Mouse (Mus musculus) forebrain, embryonic 15.5 days (tissue): ENCODE data around the gene Myh3. TPM values are rescaled to one million over a fixed set of nuclear protein-coding genes. Genes with fewer than 3 reads are reported as not detected.

Source experiments
- ATAC-seq: fragments of 200-750 bp; cut with Nextera tagmentation; replicated peaks from 2 replicates; pipeline ENCODE4 v1.8.0; 2017; ENCODE audit warnings: mild to moderate bottlenecking, moderate TSS enrichment, moderate library complexity
- H3K27ac ChIP-seq: fragments of 300-500 bp; sonication (generic); replicated peaks from 2 replicates; pipeline ENCODE4 v1.5.1; 2015; ENCODE audit warnings: mild to moderate bottlenecking, inconsistent platforms
- H3K27me3 ChIP-seq: fragments of 300-500 bp; sonication (generic); 2 replicates; pipeline ENCODE4 v1.6.1; 2015; ENCODE audit warnings: inconsistent platforms
- H3K36me3 ChIP-seq: fragments of 300-500 bp; sonication (generic); 2 replicates; pipeline ENCODE4 v1.6.1; 2015; ENCODE audit warnings: mild to moderate bottlenecking, inconsistent platforms
- H3K4me1 ChIP-seq: fragments of 300-500 bp; sonication (generic); 2 replicates; pipeline ENCODE4 v1.6.1; 2015; ENCODE audit warnings: inconsistent platforms
- H3K4me2 ChIP-seq: fragments of 300-500 bp; sonication (generic); replicated peaks from 2 replicates; pipeline ENCODE4 v1.6.1; 2015; ENCODE audit warnings: mild to moderate bottlenecking, inconsistent platforms
- H3K4me3 ChIP-seq: fragments of 300-500 bp; sonication (generic); 2 replicates; pipeline ENCODE4 v1.5.1; 2015; ENCODE audit warnings: mild to moderate bottlenecking, inconsistent platforms
- H3K9ac ChIP-seq: fragments of 300-500 bp; sonication (generic); replicated peaks from 2 replicates; pipeline ENCODE4 v1.6.1; 2015; ENCODE audit warnings: mild to moderate bottlenecking, inconsistent platforms
- H3K9me3 ChIP-seq: fragments of 300-500 bp; sonication (generic); 2 replicates; pipeline ENCODE4 v1.6.1; 2016; ENCODE audit warnings: inconsistent platforms
- WGBS: fragments of 180-500 bp; shearing (Covaris S2); methylation state at CpG from one replicate; pipeline ENCODE4 v1.1.7; 2015; ENCODE audit warnings: mixed read lengths; 5-methylcytosine and 5-hydroxymethylcytosine counted together
- polyA plus RNA-seq: library from polyadenylated mRNA; unstranded; fragments of >200 nt; fragmentation: Nextera tagmentation; extraction: Ambion mirVana; gene quantifications from 2 replicates; pipeline ENCODE4 v1.2.1, GENCODE M21; 2015

The Myh3 gene
- polyA plus RNA-seq, 1 experiment from 2014 or later: 0.48 TPM

DNA sequence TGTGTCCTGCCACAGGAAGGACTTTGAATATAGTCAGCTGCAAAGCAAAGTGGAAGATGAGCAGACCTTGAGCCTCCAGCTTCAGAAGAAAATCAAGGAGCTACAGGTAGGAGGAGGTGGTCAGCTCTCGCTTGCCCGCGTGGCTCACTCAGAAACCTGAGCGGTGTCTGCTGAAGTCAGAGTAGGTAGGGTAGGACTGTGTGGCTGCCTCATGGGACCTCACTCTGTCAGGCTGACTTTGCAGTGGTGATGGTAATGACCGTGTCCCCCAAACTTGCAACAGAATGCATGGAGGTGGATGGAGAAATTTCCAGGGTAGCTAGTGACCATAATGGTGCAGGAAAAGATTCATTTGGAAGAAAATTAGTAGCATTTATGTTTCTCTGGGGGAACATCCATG lies 15.6 kb downstream of the Myh3 start:
- ATAC-seq: no peak
- 95% methylated on average over 5 of the region's 5 CpGs for WGBS
- Histone ChIP-seq H3K9me3 (no peaks in the 10 kb centered on the region), H3K36me3 (no peaks in the 10 kb centered on the region), H3K4me3 (no peak overlapping the region), H3K9ac (no peak overlapping the region), H3K27me3 (no peaks in the 10 kb centered on the region), H3K4me1 (no peaks in the 10 kb centered on the region), H3K4me2 (no peak overlapping the region), H3K27ac (no peak overlapping the region)

DNA sequence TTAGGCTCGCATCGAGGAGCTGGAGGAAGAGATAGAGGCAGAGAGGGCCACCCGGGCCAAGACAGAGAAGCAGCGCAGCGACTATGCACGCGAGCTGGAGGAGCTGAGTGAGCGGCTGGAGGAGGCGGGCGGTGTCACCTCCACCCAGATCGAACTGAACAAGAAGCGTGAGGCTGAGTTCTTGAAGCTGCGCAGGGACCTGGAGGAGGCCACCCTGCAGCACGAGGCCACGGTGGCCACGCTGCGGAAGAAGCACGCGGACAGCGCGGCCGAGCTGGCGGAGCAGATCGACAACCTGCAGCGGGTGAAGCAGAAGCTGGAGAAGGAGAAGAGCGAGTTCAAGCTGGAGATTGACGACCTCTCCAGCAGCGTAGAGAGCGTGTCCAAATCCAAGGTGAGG lies 16.4 kb downstream of the Myh3 start:
- no peak overlapping the region for H3K9ac ChIP-seq
- no peak overlapping the region for H3K27ac ChIP-seq
- no peaks in the 10 kb centered on the region for H3K36me3 ChIP-seq
- no peak overlapping the region for H3K4me2 ChIP-seq
- no peaks in the 10 kb centered on the region for H3K27me3 ChIP-seq
- H3K4me1 ChIP-seq: no peaks in the 10 kb centered on the region
- H3K9me3 ChIP-seq: no peaks in the 10 kb centered on the region
- no peak overlapping the region for H3K4me3 ChIP-seq
- ATAC-seq: no peak
- WGBS: 86% methylated on average over 29 of the region's 29 CpGs

GRCm38 (mm10) chr11:67097709-67098108 lies 19.6 kb downstream of the Myh3 start:
- Histone ChIP-seq H3K4me3 (no peak overlapping the region), H3K4me1 (no peaks in the 10 kb centered on the region), H3K27me3 (no peaks in the 10 kb centered on the region), H3K9ac (no peak overlapping the region), H3K36me3 (no peaks in the 10 kb centered on the region), H3K27ac (no peak overlapping the region), H3K9me3 (no peaks in the 10 kb centered on the region), H3K4me2 (no peak overlapping the region)
- ATAC-seq: no peak
- WGBS: 95% methylated on average over 10 of the region's 10 CpGs

DNA sequence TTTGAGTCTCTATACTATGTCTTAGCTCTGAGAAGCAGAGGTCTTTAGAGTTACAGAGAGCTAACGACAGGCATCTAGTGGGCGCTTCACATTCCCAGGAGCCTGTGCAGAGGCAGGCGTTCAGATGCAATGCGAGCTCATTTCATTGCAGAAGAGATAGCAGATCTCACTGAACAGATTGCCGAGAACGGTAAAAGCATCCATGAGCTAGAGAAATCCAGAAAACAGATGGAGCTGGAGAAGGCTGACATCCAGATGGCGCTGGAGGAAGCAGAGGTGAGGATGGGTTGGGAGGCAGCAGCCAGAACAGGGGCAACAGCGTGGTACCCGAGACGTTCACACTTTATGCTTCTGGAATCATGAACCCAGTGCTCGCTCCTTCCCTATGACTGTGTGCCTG lies 20.3 kb downstream of the Myh3 start:
- H3K36me3 ChIP-seq: no peaks in the 10 kb centered on the region
- no peaks in the 10 kb centered on the region for H3K4me1 ChIP-seq
- no peak overlapping the region for H3K9ac ChIP-seq
- no peak for ATAC-seq
- no peak overlapping the region for H3K4me3 ChIP-seq
- no peak overlapping the region for H3K27ac ChIP-seq
- H3K4me2 ChIP-seq: no peak overlapping the region
- no peaks in the 10 kb centered on the region for H3K9me3 ChIP-seq
- H3K27me3 ChIP-seq: no peaks in the 10 kb centered on the region
- 72% methylated on average over 11 of the region's 11 CpGs for WGBS

DNA sequence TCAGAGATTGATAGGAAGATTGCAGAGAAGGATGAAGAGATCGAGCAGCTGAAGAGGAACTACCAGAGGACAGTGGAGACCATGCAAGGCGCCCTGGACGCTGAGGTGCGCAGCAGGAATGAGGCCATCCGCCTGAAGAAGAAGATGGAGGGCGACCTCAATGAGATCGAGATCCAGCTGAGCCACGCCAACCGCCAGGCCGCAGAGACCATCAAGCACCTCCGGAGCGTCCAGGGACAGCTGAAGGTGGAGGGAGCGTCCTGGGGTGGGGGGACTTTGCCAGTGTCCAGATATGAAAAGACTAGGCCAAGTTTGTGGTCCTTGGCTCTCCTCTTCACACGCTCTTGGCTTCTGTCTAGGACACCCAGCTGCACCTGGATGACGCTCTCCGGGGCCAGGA lies 21.1 kb downstream of the Myh3 start:
- H3K4me2 ChIP-seq: no peak overlapping the region
- no peaks in the 10 kb centered on the region for H3K36me3 ChIP-seq
- H3K27ac ChIP-seq: no peak overlapping the region
- 95% methylated on average over 16 of the region's 16 CpGs for WGBS
- H3K4me1 ChIP-seq: no peaks in the 10 kb centered on the region
- no peak overlapping the region for H3K4me3 ChIP-seq
- H3K27me3 ChIP-seq: no peaks in the 10 kb centered on the region
- H3K9ac ChIP-seq: no peak overlapping the region
- ATAC-seq: no peak
- no peaks in the 10 kb centered on the region for H3K9me3 ChIP-seq

DNA sequence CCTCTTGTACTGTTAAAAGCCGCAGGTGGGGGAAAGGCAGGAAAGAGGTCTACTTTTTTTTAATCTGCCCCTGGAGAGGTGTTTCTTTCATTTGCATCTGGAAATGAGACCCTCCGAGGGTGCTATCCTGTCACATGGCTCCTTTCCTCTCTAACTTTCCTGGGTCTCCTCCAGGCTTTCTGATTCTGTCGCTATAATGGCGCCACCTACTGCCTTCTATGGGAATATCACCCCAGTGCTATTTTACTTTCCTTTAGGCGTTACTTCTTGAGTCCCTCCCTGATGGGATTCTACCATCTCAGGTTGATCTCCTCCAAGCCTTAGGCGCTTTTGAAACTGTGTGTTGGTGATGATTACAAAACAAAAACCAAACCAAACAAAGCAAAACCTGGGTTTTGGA lies 22.1 kb downstream of the Myh3 start:
- Histone ChIP-seq H3K4me2 (no peak overlapping the region), H3K9me3 (no peaks in the 10 kb centered on the region), H3K9ac (no peak overlapping the region), H3K27me3 (no peaks in the 10 kb centered on the region), H3K4me1 (no peaks in the 10 kb centered on the region), H3K4me3 (no peak overlapping the region), H3K36me3 (no peaks in the 10 kb centered on the region), H3K27ac (no peak overlapping the region)
- WGBS: 40% methylated on average over 6 of the region's 6 CpGs
- no peak for ATAC-seq

DNA sequence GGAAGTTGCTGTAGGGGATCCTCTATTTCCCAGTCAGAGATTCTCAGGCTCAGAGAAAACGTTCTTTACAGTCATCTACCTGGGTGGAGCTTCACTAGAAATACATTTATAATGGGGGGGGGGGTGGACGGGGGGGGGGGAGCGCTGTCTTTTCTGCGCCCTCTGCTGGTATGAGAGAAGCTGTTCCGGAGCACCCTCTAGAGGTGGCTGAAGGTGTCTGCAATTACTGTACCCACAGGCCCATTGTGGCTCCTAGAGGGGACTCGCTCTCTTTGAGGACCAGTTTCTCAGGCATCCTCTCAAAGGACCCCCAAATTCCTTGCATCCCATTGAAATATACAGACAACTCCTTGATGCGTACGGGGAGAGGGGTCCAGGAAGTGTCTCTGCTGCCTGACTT lies 23.6 kb downstream of the Myh3 start:
- Histone ChIP-seq H3K27ac (no peak overlapping the region), H3K4me1 (no peaks in the 10 kb centered on the region), H3K4me2 (no peak overlapping the region), H3K9me3 (no peaks in the 10 kb centered on the region), H3K27me3 (no peaks in the 10 kb centered on the region), H3K36me3 (no peaks in the 10 kb centered on the region), H3K9ac (no peak overlapping the region), H3K4me3 (no peak overlapping the region)
- WGBS: 26% methylated on average over 8 of the region's 8 CpGs
- no peak for ATAC-seq

- H3K27me3 ChIP-seq: no peaks in the 10 kb centered on the region
- 85% methylated on average over 9 of the region's 9 CpGs for WGBS
- H3K9ac ChIP-seq: no peak overlapping the region
- H3K4me3 ChIP-seq: no peak overlapping the region
- H3K4me2 ChIP-seq: no peak overlapping the region
- no peaks in the 10 kb centered on the region for H3K4me1 ChIP-seq
- no peaks in the 10 kb centered on the region for H3K9me3 ChIP-seq
- H3K27ac ChIP-seq: no peak overlapping the region
- H3K36me3 ChIP-seq: no peaks in the 10 kb centered on the region
- ATAC-seq: no peak
Measured at GRCm38 (mm10) chr11:67103256-67103655, 25.2 kb downstream of the Myh3 start.

DNA sequence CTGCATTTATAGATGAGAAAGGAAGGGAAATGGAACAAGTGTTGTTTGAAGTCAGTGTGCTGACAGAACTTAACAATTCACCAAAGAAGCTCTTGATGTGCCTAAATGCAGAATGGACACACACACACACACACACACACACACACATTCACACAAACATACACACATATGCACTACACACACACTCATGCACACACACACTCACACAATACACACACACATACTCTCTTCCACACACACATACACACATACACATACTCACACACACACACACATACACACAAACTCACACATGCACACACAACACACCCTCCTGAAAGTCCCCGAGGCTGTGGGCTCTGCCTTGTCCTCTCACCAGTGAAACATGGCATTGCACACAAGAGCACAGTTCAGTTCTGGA lies 26.1 kb downstream of the Myh3 start:
- no peak overlapping the region for H3K4me2 ChIP-seq
- no peak for ATAC-seq
- H3K27me3 ChIP-seq: no peaks in the 10 kb centered on the region
- no peaks in the 10 kb centered on the region for H3K9me3 ChIP-seq
- H3K27ac ChIP-seq: no peak overlapping the region
- WGBS: 91% methylated on average over 1 of the region's 1 CpGs
- no peak overlapping the region for H3K9ac ChIP-seq
- H3K36me3 ChIP-seq: no peaks in the 10 kb centered on the region
- no peak overlapping the region for H3K4me3 ChIP-seq
- no peaks in the 10 kb centered on the region for H3K4me1 ChIP-seq

GRCm38 (mm10) chr11:67104714-67105113 lies 26.6 kb downstream of the Myh3 start:
- H3K27ac ChIP-seq: no peak overlapping the region
- no peaks in the 10 kb centered on the region for H3K4me1 ChIP-seq
- no peaks in the 10 kb centered on the region for H3K36me3 ChIP-seq
- WGBS: 64% methylated on average over 11 of the region's 11 CpGs
- no peaks in the 10 kb centered on the region for H3K9me3 ChIP-seq
- no peak for ATAC-seq
- no peak overlapping the region for H3K4me3 ChIP-seq
- no peaks in the 10 kb centered on the region for H3K27me3 ChIP-seq
- no peak overlapping the region for H3K9ac ChIP-seq
- no peak overlapping the region for H3K4me2 ChIP-seq

DNA sequence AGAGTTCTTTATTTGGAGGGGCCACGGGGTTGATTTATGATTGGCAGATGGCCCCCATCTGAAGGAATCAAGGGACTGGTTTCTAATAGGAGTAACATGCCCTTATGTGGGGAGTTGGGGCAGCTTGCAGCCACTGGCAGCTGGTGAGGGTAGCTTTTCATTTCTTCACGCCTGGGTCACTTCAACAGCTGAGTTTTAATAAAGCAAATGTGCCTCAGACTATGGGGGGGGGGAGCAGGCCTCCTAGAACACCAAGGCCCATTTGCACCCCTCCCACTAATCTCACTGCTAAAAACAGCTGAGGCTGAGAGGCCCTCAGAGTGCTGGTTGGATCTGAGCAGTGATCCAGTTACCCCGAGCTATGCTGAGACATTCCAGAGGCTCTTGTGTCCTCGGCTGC lies 27.6 kb downstream of the Myh3 start:
- Histone ChIP-seq H3K9me3 (no peaks in the 10 kb centered on the region), H3K4me3 (no peak overlapping the region), H3K27me3 (no peaks in the 10 kb centered on the region), H3K27ac (no peak overlapping the region), H3K4me2 (no peak overlapping the region), H3K4me1 (no peaks in the 10 kb centered on the region), H3K36me3 (no peaks in the 10 kb centered on the region), H3K9ac (no peak overlapping the region)
- no peak for ATAC-seq
- WGBS: 54% methylated on average over 4 of the region's 4 CpGs

DNA sequence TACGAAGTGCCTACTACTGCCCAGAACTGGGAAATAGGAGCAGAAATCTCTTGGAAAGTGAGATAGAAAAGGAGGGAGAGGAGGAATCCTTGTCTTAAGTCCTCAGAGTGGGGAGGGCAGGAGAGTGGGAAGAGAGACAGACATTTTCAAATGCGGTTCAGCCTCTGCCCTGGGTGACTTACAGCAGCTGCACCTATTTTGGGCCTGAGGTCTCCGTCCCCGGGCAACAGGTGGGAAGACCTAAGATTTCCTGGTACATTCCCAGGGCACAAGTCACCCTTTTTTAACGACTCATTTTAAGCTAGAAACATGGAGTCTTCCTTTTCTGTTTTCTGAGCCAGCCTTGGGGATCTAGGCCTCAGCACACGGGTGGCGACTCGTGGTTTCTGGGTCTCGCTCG lies 28.9 kb downstream of the Myh3 start:
- Histone ChIP-seq H3K27me3 (no peaks in the 10 kb centered on the region), H3K36me3 (no peaks in the 10 kb centered on the region), H3K27ac (no peak overlapping the region), H3K9me3 (no peaks in the 10 kb centered on the region), H3K4me2 (no peak overlapping the region), H3K4me3 (no peak overlapping the region), H3K4me1 (no peaks in the 10 kb centered on the region), H3K9ac (no peak overlapping the region)
- ATAC-seq: no peak
- 78% methylated on average over 10 of the region's 10 CpGs for WGBS

DNA sequence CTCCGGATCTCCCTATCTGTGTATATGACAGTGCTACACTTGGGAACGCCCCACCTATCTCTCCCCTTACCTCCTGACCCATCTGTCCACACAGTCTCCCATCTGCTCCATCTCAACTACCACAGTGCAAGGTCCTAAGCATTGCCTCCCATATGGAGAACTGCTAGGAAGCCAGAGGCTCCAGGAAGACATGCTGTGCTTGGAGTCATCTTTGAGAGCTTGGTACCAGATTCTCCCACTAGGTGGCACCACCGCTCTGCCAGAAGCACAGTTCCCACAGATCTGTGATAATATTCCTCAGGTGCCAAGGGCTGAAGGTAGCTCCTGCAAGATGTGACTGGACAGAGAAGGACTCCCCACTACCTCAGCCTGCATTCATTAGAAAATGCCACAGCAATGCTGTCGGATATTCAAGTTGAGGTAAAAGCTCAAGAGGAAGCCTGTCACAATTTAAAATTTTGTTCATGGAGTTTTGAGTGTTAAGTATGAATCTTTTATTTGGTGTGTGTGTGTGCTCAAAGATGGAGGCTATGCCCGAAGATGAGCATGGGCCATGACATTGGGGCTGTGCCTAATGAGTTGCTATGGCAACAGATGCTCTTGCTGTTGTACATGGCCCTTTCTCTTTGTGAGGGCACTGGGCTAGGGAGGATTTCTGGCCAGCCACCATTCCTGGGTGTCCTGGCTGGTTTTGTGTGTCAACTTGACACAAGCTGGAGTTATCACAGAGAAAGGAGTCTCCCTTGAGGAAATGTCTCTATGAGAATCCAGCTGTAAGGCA lies 32.3 kb downstream of the Myh3 start:
- WGBS: 28% methylated on average over 5 of the region's 5 CpGs
- no peaks in the 10 kb centered on the region for H3K9me3 ChIP-seq
- no peak overlapping the region for H3K4me3 ChIP-seq
- H3K4me2 ChIP-seq: no peak overlapping the region
- H3K9ac ChIP-seq: no peak overlapping the region
- H3K27ac ChIP-seq: no peak overlapping the region
- H3K27me3 ChIP-seq: no peaks in the 10 kb centered on the region
- no peaks in the 10 kb centered on the region for H3K36me3 ChIP-seq
- peak; percentile 51 for ATAC-seq
- no peaks in the 10 kb centered on the region for H3K4me1 ChIP-seq
